Mouse (Mus musculus) adrenal gland, postnatal 0 days (tissue): ENCODE results near the gene Rasd2. TPM values are rescaled to one million over a fixed set of nuclear protein-coding genes. Genes with fewer than 3 reads are reported as not detected.

ENCODE experiments used
- polyA plus RNA-seq: library from polyadenylated mRNA; unstranded; fragments of >200 nt; fragmentation: Nextera tagmentation; extraction: Ambion mirVana; gene quantifications from 2 replicates; pipeline ENCODE4 v1.2.1, GENCODE M21; 2015

Gene Rasd2
- 0.69 and 0.79 TPM in 2 replicates for polyA plus RNA-seq

GRCm38 (mm10) chr8:75213686-75214085 is at the start of gene Rasd2:
Rasd2 (plus strand) TSS chr8:75213944.

Other genes with a start within 250 kb of the Rasd2 start
- gene Hmgxb4, start 220.6 kb upstream of the Rasd2 start, polyA plus RNA-seq, result 12.9 and 15.2 TPM in 2 replicates
- 23.3 and 24.6 TPM in 2 replicates for gene Tom1, start 180.2 kb upstream of the Rasd2 start, polyA plus RNA-seq
- gene Hmox1, start 120.3 kb upstream of the Rasd2 start, polyA plus RNA-seq, result 51.2 and 76.2 TPM in 2 replicates
- gene Mcm5, start 104.4 kb upstream of the Rasd2 start, polyA plus RNA-seq, result 30.0 and 38.8 TPM in 2 replicates
- 0.11 TPM in 1 of 2 replicates, not detected in the other for gene Gm10358, start 192.6 kb downstream of the Rasd2 start, polyA plus RNA-seq
- 0.13 TPM in 1 of 2 replicates, not detected in the other for gene Iqcm, start 234.8 kb downstream of the Rasd2 start, polyA plus RNA-seq